Mouse (Mus musculus): ENCODE data around the gene Acot11. TPM values are rescaled to one million over a fixed set of nuclear protein-coding genes. Genes with fewer than 3 reads are reported as not detected.
A peak's percentile ranks its signal among the peaks of the same experiment; 100 is the strongest.

Acot11 gene
- polyA plus RNA-seq (2015; fragmentation: Nextera tagmentation; extraction: Ambion mirVana) = 1.3 and 1.5 TPM in 2 replicates

GRCm38 (mm10) chr4:106804910-106805274, at the start of gene Acot11:
Acot11 (minus strand) TSS chr4:106804998.
- Histone ChIP-seq H3K9ac (peak within 1 kb of the TSS; percentile 30; the same call in 1 of the 2 replicates), H3K4me3 (peak within 1 kb of the TSS; percentile 6), H3K9me3 (no peaks in the 10 kb centered on the region), H3K27me3 (peaks cover 34% of the 10 kb centered on the region), H3K36me3 (no peaks in the 10 kb centered on the region), H3K4me2 (peak within 1 kb of the TSS; percentile 41), H3K27ac (no peak within 1 kb of the TSS), H3K4me1 (replicated peaks) (peaks cover 10% of the 10 kb centered on the region)
- WGBS = 1% methylated on average over 23 of the region's 23 CpGs
- ATAC-seq (ENCODE audit: low FRiP score) = no peak

- peaks cover 23% of the 10 kb centered on the region for H3K4me1 ChIP-seq (replicated peaks)
- peak overlapping the region; percentile 58; the same call in 1 of the 2 replicates for H3K27ac ChIP-seq
- H3K9ac ChIP-seq = no peak overlapping the region
- no peak overlapping the region for H3K4me3 ChIP-seq
- no peaks in the 10 kb centered on the region for H3K9me3 ChIP-seq
- peak; percentile 54; the same call in 1 of the 2 replicates for ATAC-seq (ENCODE audit: low FRiP score)
- no peak overlapping the region for H3K4me2 ChIP-seq
- H3K27me3 ChIP-seq = no peaks in the 10 kb centered on the region
- 47% methylated on average over 12 of the region's 12 CpGs for WGBS
- H3K36me3 ChIP-seq = no peaks in the 10 kb centered on the region
Measured at GRCm38 (mm10) chr4:106848290-106849092, 43.7 kb upstream of the Acot11 start.

DNA sequence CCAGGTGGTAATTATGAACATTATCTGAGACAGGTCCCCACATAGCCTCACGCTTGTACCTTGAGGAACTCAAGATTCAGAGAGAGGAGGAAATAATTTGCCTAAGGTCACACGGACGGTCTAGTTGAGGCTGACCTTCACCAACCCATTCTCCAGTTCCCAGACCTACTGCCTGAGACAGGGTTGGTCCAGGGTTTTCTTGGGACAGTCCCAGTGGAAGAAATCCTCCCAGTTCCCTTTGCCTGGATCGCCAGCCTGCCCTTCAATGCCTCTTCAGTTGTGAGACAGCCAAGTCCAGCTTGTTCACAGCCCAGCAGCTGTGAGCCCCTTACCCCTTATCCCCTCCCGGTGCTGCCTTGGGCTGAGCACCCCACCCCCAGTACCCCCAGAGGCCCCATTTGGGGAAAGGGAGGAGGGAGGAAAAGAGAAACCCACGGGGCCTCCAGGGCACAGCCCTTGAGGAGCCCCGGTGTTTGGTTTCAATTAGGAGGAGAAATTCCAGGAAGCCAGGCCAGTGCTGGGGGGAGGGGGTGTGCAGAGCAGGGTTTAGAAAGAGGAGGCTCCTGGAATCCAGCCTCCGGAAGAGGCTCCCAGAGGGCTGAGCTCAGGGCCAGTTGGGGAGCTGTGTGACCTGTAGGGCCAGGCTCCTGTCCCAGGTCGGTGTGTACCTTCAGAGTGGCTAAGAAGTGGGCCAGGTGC, 42.9 kb upstream of the Acot11 start:
- ATAC-seq (ENCODE audit: low FRiP score) = peak; percentile 39; the same call in 1 of the 2 replicates
- Histone ChIP-seq H3K4me2 (no peak overlapping the region), H3K4me1 (replicated peaks) (peaks cover 25% of the 10 kb centered on the region), H3K36me3 (no peaks in the 10 kb centered on the region), H3K27ac (peak overlapping the region; percentile 58; the same call in 1 of the 2 replicates), H3K9ac (no peak overlapping the region), H3K4me3 (no peak overlapping the region), H3K27me3 (no peaks in the 10 kb centered on the region), H3K9me3 (no peaks in the 10 kb centered on the region)
- WGBS = 24% methylated on average over 9 of the region's 9 CpGs

GRCm38 (mm10) chr4:106842561-106842960, 37.8 kb upstream of the Acot11 start:
- Histone ChIP-seq H3K4me3 (no peak overlapping the region), H3K4me2 (no peak overlapping the region), H3K4me1 (replicated peaks) (peaks cover 53% of the 10 kb centered on the region), H3K9ac (peak overlapping the region; percentile 43; the same call in 1 of the 2 replicates), H3K36me3 (no peaks in the 10 kb centered on the region), H3K9me3 (no peaks in the 10 kb centered on the region), H3K27me3 (no peaks in the 10 kb centered on the region), H3K27ac (0 out of 2 replicates have a peak overlapping the region, but pooled peaks have one; percentile 44)
- 60% methylated on average over 8 of the region's 8 CpGs for WGBS
- ATAC-seq (ENCODE audit: low FRiP score) = no peak

- 71% methylated on average over 7 of the region's 7 CpGs for WGBS
- Histone ChIP-seq H3K4me1 (replicated peaks) (peaks cover 53% of the 10 kb centered on the region), H3K4me3 (no peak overlapping the region), H3K36me3 (no peaks in the 10 kb centered on the region), H3K27ac (peak overlapping the region; percentile 100; the same call in 1 of the 2 replicates), H3K9me3 (no peaks in the 10 kb centered on the region), H3K4me2 (0 out of 2 replicates have a peak overlapping the region, but pooled peaks have one; percentile 100), H3K27me3 (no peaks in the 10 kb centered on the region), H3K9ac (no peak overlapping the region)
- no peak for ATAC-seq (ENCODE audit: low FRiP score)
Measured at GRCm38 (mm10) chr4:106841856-106842255, 37.1 kb upstream of the Acot11 start.

- Histone ChIP-seq H3K27me3 (no peaks in the 10 kb centered on the region), H3K27ac (peak overlapping the region; percentile 100), H3K9me3 (no peaks in the 10 kb centered on the region), H3K9ac (peak overlapping the region; percentile 75), H3K4me1 (replicated peaks) (peaks cover 58% of the 10 kb centered on the region), H3K4me2 (peak overlapping the region; percentile 100), H3K4me3 (no peak overlapping the region), H3K36me3 (no peaks in the 10 kb centered on the region)
- no peak for ATAC-seq (ENCODE audit: low FRiP score)
- 15% methylated on average over 7 of the region's 7 CpGs for WGBS
Measured at GRCm38 (mm10) chr4:106841303-106841702, 36.5 kb upstream of the Acot11 start.

DNA sequence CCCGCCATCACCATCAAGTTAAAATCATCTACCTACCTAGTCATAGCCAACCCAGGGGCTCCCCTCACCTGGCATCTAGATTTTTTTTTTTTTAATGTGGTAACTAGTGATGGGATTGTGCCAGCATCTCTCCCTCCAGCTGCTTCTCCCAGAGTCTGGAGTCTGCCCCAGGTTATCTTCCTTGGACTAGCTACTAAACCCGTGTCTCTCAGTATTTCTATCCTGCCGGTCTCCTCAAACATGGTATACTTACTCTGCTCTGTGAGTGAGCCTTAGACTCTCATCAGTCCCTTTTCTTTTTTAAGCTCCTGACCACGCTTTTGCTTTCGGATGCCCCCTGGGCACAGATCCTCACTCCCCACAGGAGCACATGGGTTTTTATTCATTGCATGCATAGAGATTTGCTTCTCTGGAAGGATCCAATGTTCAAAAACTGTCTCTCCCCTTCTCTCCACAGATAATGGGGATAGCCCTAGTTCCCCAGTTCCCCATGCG, 35.9 kb upstream of the Acot11 start:
- Histone ChIP-seq H3K9me3 (no peaks in the 10 kb centered on the region), H3K27ac (peak overlapping the region; percentile 100), H3K4me3 (peak overlapping the region; percentile 55), H3K4me1 (replicated peaks) (peaks cover 64% of the 10 kb centered on the region), H3K36me3 (no peaks in the 10 kb centered on the region), H3K27me3 (no peaks in the 10 kb centered on the region), H3K4me2 (peak overlapping the region; percentile 100), H3K9ac (peak overlapping the region; percentile 75)
- ATAC-seq (ENCODE audit: low FRiP score) = no peak
- WGBS = 15% methylated on average over 6 of the region's 6 CpGs

DNA sequence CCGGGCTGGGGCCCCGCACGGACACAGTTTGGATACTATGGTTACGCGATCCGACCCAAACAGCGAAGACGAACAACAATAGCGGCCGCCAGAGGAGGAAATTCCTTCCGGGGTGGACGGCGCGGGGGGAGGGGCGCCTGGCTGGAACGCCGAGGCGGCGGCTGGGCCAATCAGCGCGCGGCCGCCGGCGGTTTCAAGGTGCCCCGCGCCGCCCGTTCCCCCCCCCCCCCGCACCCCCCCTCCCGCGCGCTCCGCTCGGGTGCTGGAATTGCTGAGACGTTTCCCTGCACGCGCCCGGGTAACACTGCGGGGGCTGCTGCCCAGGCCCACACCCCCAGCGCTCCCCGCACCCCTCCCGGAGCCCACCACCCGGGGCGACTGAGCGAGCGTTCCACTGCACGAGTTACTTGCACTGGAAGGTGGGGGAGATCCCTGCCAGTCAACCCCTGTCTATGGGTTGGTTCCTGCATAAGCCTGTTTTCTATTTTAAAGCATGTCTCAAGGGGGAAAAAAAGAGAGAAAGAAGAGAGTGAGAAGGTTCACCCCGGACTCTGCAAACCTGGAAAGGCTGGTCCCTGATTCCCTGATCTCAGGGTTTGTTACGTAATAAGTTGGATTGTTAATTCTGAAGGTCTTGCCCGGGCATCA, 35.3 kb upstream of the Acot11 start:
- peak; percentile 52 for ATAC-seq (ENCODE audit: low FRiP score)
- peak overlapping the region; percentile 100 for H3K27ac ChIP-seq
- H3K27me3 ChIP-seq = no peaks in the 10 kb centered on the region
- 0% methylated on average over 12 of the region's 51 CpGs for WGBS
- H3K36me3 ChIP-seq = no peaks in the 10 kb centered on the region
- peaks cover 64% of the 10 kb centered on the region for H3K4me1 ChIP-seq (replicated peaks)
- H3K9me3 ChIP-seq = no peaks in the 10 kb centered on the region
- H3K4me3 ChIP-seq = peak overlapping the region; percentile 55
- H3K4me2 ChIP-seq = peak overlapping the region; percentile 100
- peak overlapping the region; percentile 96 for H3K9ac ChIP-seq

- Histone ChIP-seq H3K9me3 (no peaks in the 10 kb centered on the region), H3K9ac (peak overlapping the region; percentile 96)
- ATAC-seq (ENCODE audit: low FRiP score) = no peak; the same call in 1 of the 2 replicates
Measured at GRCm38 (mm10) chr4:106839254-106839834, 34.5 kb upstream of the Acot11 start.

GRCm38 (mm10) chr4:106838548-106839253, 33.9 kb upstream of the Acot11 start:
- WGBS = 1% methylated on average over 32 of the region's 36 CpGs
- peak; percentile 87 for ATAC-seq (ENCODE audit: low FRiP score)
- Histone ChIP-seq H3K4me2 (peak overlapping the region; percentile 100), H3K9ac (peak overlapping the region; percentile 96), H3K36me3 (no peaks in the 10 kb centered on the region), H3K9me3 (no peaks in the 10 kb centered on the region), H3K27me3 (no peaks in the 10 kb centered on the region), H3K4me3 (peak overlapping the region; percentile 55), H3K4me1 (replicated peaks) (peaks cover 64% of the 10 kb centered on the region), H3K27ac (peak overlapping the region; percentile 100)

More at GRCm38 (mm10) chr4:106839254-106839834, 34.5 kb upstream of the Acot11 start:
- peak overlapping the region; percentile 100 for H3K27ac ChIP-seq
- peak overlapping the region; percentile 55 for H3K4me3 ChIP-seq
- H3K4me2 ChIP-seq = peak overlapping the region; percentile 100
- no peaks in the 10 kb centered on the region for H3K27me3 ChIP-seq
- no peaks in the 10 kb centered on the region for H3K36me3 ChIP-seq
- WGBS = under 1% methylated on average over 32 of the region's 32 CpGs
- H3K4me1 ChIP-seq (replicated peaks) = peaks cover 64% of the 10 kb centered on the region

- Histone ChIP-seq H3K4me2 (peak overlapping the region; percentile 100), H3K27ac (peak overlapping the region; percentile 100), H3K27me3 (no peaks in the 10 kb centered on the region), H3K36me3 (no peaks in the 10 kb centered on the region), H3K4me3 (peak overlapping the region; percentile 26), H3K9me3 (no peaks in the 10 kb centered on the region), H3K4me1 (replicated peaks) (peaks cover 61% of the 10 kb centered on the region), H3K9ac (peak overlapping the region; percentile 62; the same call in 1 of the 2 replicates)
- ATAC-seq (ENCODE audit: low FRiP score) = peak; percentile 29
- 1% methylated on average over 13 of the region's 18 CpGs for WGBS
Measured at GRCm38 (mm10) chr4:106837964-106838363, 33.2 kb upstream of the Acot11 start.

Data from hindbrain, embryonic 13.5 days (tissue).